Mouse (Mus musculus): Measurements from ENCODE around the gene Slc25a48. TPM values are rescaled to one million over a fixed set of nuclear protein-coding genes. Genes with fewer than 3 reads are reported as not detected.

Slc25a48 gene
- polyA plus RNA-seq (2012): not detected in 2 replicates

DNA sequence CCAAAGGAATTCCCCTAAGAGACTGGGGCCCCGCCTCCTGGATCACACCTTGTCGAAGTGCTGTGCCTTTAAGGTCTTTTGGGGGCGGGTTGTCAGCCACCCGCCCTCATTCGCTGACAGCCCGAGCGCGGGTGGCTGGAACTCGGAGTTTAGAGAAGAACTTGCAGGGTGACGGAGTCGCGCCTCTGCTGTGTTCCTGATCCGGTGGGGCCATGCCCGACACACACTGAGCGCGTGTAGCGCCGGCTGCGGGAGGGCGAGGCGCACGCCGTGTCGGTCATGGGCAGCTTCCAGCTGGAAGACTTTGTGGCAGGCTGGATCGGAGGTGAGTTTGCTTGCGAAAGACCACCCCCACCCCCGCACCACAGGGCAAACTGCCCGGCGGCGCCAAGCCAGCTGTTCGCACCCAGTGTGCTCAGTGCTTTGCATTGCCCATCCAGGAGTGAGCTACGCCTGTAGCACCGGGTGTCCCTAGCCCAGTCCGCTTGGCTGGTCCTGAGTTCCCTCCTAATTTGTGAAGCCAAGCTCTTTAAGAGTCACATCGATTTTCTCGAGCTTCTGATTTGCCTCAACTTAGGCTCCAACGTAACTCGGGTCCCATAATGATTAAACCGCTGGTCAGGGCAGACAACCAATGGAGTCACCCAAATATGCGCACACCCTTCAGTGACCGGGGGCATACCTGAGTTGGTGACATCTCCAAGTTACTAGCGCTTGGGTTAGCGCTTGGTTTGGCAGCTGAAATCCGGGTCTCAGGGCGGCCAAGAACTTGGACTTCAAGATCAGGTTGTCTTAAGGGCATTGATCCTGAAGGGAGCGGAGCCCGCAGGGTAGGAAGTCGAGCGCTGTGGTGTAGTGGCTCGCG lies at the start of gene Slc25a48:
Gene Slc25a48 (plus strand): TSS at position 145 of the 865 bp plus-strand sequence.
- TF ChIP-seq GATA1 (IDR thresholded peaks at IDR 0.05; ENCODE audit: low read length): no peak

DNA sequence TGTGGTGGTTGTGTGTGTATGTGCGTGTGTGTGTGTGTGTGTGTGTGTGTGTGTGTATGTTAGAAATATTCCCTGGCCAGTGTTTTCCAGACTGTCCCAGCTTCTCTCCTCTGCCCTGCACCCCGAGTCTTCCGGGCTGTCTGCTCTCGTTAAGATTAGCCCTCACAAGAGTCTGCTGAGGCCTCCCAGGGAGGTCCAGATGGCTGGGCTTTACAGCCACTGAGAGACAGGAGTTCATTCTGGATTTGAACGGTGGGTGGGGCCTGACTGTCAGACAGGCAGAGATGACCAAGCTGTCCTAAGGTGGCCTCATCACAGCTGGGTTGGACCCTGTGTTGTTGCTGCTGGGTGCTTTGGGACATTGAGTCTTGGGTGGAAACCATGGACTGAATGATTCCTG lies 40.6 kb upstream of the Slc25a48 start:
- no peak for TF ChIP-seq GATA1 (IDR thresholded peaks at IDR 0.05; ENCODE audit: low read length)

- no peak for TF ChIP-seq GATA1 (IDR thresholded peaks at IDR 0.05; ENCODE audit: low read length)
Observed at GRCm38 (mm10) chr13:56401186-56401585, 37.0 kb upstream of the Slc25a48 start.

DNA sequence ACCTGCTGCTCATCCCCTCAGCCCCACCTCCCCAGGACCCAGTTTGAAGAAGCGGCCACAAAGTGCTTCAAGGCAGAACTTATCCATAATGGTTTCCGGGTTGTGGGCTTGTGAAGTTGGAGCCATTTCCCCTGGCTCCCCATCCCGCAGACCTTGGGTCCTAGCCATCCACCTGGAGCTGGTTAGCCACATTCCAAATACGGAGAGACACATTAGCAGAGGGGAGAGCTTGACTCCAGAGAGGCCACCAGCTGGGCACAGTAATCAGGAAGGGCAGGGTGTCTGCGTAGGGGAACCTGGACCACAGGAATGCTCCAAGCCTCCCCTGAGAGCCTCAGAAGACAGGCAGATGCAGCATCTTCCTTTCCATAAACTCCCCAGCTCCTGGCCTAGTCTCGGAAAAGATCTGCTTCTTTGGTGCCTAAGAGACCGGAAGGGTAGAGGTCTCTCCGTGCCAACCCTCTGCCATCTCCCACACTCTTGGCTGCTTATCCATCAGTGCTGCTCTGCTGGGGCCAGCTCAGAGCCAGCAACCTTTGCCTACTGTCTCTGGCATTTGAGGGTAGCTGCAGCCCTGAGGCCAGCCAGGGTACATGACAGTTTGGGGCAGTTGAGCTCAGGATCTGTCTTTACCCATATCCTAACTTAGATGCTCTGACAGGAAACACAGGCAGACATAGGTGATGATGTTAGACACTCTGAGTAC lies 34.6 kb upstream of the Slc25a48 start:
- TF ChIP-seq GATA1 (IDR thresholded peaks at IDR 0.05; ENCODE audit: low read length): no peak

DNA sequence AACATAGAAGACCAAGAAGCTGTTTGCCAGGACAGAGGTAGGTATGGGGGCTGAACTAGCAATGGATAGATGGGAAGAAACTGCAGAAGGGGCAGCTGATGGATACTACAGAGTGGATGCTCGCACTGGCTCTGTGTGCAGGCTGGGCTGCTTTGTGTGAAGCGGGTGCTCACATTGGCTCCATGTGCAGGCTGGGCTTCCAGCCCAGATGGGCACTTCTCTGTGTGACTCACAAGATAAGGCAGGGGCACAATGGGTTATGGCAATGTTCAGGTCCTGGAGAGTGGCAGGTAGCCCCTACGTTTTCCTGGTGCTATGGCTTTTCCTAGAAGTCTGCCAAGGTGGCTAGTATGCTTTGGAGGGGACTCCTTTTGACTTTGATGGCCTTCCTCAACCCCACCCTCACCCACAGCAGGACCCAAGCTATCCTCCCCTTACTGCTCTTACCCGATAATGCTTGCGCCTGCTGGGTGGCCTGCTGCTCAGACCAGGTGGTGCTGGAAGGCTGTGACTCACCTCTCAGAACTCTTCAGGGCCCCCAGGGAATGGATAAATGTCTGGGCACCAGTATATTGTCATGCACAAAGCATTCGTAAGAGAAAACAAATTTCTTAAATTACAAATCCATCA lies 33.5 kb upstream of the Slc25a48 start:
- TF ChIP-seq GATA1 (IDR thresholded peaks at IDR 0.05; ENCODE audit: low read length): no peak

DNA sequence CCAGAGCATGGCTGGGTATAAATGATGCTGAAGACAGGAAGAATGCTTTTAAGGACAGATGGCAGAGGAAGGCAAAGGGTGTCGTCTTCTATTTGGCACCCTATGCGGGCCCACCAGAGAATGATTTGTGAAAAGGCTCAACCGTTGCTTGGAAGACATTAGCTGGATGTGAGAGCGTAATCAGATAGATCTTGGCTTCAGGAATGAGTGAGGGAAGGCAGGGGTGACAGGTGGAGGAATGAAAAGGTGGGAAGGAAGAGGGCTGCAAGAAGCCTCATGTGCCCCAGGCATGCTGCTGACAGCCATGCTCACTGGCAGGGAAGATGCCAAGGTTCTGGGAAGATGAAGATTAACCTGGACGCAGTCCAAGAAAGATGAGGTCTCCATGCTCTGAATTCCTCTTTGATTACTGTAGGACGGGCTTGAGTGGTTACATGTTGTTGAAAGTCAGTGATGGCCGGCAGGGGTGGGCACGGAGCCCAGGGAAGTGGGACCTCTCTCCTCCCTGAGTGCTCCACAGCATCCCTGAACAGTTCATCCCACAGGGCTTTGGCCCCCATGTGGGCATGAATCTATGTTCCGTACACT lies 25.8 kb upstream of the Slc25a48 start:
- no peak for TF ChIP-seq GATA1 (IDR thresholded peaks at IDR 0.05; ENCODE audit: low read length)

DNA sequence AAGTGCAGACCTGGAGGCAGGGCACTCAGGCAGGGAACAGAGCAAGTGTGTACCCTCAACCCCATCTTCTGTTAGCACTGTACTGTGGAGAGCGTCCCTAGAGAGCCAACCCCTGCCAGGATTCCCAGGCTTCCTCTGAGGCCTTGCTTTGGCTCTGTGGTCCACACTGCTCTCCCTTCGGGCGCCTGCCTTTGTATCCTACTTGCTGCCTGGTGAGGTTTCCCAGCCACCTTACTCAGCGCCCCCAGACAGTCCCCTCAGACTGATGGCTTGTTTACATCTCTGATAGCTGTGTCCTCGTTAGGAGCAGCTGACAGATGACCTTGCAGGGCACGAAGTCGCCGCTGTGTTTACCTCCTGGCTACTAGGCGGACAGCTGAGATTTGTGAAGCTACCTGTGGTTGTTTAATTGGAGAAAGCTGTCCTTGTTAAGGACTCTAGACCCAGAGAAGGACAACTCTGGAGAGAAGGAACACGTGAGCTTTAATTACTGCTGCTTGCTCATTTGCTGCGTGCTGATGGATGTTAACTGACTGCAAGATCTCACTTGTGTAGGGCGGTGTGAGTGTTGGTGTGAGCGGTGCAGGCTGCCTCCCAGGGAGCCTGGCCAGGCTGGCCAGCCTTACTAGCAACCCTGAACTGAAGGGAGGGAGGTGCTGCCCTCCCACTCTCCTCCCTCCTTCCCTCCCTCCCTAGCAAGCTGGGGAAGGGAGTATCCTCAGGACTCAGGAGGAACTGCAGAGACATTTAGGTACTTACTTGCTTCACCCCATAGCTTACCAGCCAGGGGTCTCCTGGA lies 19.3 kb upstream of the Slc25a48 start:
- no peak for TF ChIP-seq GATA1 (IDR thresholded peaks at IDR 0.05; ENCODE audit: low read length)

GRCm38 (mm10) chr13:56419538-56419937 lies 18.6 kb upstream of the Slc25a48 start:
- TF ChIP-seq GATA1 (IDR thresholded peaks at IDR 0.05; ENCODE audit: low read length): no peak

GRCm38 (mm10) chr13:56422072-56422723 lies 16.0 kb upstream of the Slc25a48 start:
- TF ChIP-seq GATA1 (IDR thresholded peaks at IDR 0.05; ENCODE audit: low read length): no peak

DNA sequence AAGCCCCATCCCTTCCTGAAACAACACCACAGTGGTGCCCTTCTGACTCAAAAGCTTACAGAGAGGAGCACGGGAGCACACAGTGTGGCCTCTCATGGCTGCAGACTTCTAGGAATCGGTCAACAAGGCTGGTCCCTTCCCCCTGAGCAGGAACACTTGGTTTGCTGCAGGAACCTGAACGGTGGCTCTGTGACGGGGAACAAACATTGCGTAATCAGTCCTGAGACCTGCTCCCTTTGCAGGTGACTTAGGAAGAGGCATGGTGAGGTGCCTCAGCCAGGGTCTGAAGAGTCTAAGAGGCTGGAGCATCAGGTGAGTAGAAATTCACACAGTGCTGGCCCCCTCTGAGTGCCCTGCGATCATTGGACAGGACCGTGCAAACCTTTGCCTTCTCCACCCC lies 12.2 kb upstream of the Slc25a48 start:
- TF ChIP-seq GATA1 (IDR thresholded peaks at IDR 0.05; ENCODE audit: low read length): no peak

DNA sequence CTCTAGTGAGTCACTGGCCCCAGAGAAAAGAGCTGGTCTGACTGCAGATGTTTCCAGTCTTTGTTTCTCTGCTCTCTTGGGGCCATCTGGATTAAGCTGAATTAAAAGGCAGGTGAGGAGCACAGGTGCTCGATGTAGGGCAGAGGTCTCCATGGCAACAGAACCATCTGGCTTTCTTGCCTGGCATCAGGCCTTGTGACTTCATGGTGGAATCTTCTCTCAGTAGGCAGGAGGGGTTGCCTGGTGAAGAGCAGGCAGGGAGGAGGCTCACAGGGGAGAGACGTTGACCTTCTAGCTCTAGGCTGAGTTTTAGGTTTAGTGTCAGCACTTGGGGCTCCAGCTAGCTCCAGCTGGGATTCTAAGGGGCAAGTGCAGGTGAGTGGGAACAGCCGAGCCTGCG lies 11.8 kb upstream of the Slc25a48 start, which contains the start of gene Gm3045:
Gene Gm3045 (plus strand): TSS at position 230 of the 400 bp plus-strand sequence.
- TF ChIP-seq GATA1 (IDR thresholded peaks at IDR 0.05; ENCODE audit: low read length): no peak

DNA sequence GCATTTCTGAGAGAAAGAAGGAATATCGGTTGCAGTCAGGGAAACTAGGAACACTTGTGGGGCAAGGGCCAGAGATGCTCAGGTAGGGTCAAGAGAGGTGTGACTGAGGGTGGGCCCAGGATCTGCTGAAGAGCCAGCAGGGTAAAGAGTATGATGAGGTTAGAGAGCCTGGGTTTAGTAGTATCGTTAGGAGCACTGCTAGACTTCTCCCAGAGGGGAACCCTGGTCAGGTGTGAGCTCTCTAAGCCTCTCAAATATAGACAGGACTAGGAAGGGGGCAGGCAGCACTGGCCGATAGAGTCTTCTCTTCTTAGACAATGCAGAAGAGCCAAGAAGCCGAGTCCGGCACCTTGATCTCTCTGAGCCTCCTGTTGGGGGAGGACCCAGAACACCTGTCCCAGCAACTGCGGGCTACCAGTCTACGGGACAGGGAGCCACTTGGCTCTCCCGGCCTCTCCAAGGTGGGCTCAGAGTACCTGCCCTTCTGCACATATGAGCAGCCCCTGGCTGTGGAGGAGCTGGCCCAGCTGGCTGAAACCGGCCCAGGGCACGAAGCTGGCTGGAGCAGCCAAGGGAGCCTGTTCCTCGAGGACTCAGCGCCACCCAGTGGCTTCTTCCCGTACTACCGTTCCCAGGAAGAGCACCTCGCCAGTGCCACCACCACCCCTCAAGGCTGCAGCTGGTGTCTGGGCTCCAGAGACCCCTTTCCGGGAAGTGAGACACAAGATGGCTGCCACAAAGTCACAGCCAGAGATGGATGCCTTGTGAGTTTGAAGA lies 9.2 kb upstream of the Slc25a48 start:
- TF ChIP-seq GATA1 (IDR thresholded peaks at IDR 0.05; ENCODE audit: low read length): no peak

GRCm38 (mm10) chr13:56432496-56432895 lies 5.7 kb upstream of the Slc25a48 start:
- TF ChIP-seq GATA1 (IDR thresholded peaks at IDR 0.05; ENCODE audit: low read length): no peak

GRCm38 (mm10) chr13:56433466-56433865 lies 4.7 kb upstream of the Slc25a48 start:
- no peak for TF ChIP-seq GATA1 (IDR thresholded peaks at IDR 0.05; ENCODE audit: low read length)
